Mouse (Mus musculus): ENCODE data around the gene Vps13c. TPM values are rescaled to one million over a fixed set of nuclear protein-coding genes. Genes with fewer than 3 reads are reported as not detected.

Vps13c gene
- total and polyA plus RNA-seq, 3 experiments = 10.8 to 25.7 (median 18.4) TPM

DNA sequence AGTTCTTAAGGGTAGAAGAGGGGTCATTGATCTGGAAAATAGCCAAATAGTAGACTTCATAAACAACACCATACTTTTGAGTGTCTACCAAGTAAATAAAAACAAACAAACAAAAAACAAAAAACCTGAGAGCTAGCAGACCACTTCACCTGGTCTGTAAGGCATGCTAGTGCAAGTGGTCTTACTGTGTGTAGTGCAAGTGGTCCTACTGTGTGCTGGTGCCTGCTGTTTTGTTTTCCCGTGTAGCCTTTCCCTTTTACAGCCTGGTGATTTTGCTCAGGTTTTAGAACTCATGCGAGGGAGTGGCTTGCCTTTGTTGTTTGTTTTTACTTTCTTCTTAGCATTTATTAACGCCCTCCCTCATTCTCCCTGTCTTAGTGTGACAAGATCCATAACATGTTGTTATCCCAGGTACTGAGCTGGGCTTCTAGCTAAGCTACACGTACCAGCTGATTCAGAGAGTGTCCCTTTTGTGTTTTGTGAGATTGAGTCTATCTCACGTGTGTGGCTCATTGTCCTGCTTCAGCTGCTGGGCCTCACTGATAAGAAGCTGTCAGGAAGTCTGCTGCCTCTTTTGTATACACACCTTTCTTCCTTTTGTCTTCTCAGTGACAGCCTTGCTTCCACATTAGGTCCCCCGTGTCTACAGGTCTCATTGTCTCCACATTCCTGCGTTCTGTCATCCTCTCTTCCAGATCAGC lies 34.5 kb downstream of the Vps13c start:
- no peak overlapping the region for H3K27ac ChIP-seq (ENCODE audit: insufficient read depth, low read depth)

DNA sequence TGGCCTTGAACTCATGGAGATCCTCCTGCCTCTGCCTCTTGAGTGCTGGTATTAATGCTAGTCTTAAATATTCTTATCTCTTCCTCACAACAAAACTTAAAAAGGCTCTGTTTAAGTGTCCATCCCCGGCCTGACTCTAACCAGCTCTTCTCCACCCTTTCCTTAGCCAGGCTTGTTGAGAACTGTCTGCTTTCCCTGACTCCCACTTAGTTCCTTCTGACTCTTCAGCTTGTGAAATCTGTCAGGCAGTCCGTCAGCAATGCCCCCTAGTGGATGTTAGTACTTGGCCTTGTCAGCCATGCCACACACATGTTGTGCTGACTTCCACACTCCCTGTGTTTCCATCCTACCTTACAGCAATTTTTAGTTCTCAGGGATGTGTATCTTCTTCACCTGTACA lies 35.1 kb downstream of the Vps13c start:
- Histone ChIP-seq H3K36me3 (replicated peaks in 1 of 2; ENCODE audit: control insufficient read depth in 1 of 2, insufficient read depth in 1 of 2, low read length in 1 of 2) (peaks cover 13 to 41% of the 10 kb centered on the region in 2 experiments), H3K9ac (ENCODE audit: insufficient read depth, low read depth) (no peak overlapping the region), H3K4me1 (ENCODE audit: control insufficient read depth in 1 of 2, insufficient read depth in 2 of 2) (peaks cover 16 to 47% of the 10 kb centered on the region in 2 experiments), H3K27me3 (replicated peaks) (no peaks in the 10 kb centered on the region), H3K27ac (ENCODE audit: insufficient read depth, low read depth) (no peak overlapping the region), H3K79me2 (replicated peaks; ENCODE audit: control insufficient read depth, extremely low read depth, insufficient read depth, poor library complexity, severe bottlenecking) (no peaks in the 10 kb centered on the region), H3K9me3 (replicated peaks; ENCODE audit: low read length) (no peaks in the 10 kb centered on the region), H3K4me2 (ENCODE audit: insufficient read depth, low read depth, poor library complexity, severe bottlenecking) (no peak overlapping the region), H3K4me3 (replicated peaks in 1 of 3; ENCODE audit: low read depth in 2 of 3, low read length in 2 of 3, poor library complexity in 1 of 3) (no peak overlapping the region)
- peak; percentile 44 for DNase-seq (ENCODE audit: extremely low read depth)
- in situ Hi-C loops (cut with MboI; ENCODE audit: low pct_ligation_motif_present, low pct_unique_long_range_greater_than_20kb, low sequenced_read_pairs) = no loop called here
- dilution Hi-C loops (cut with MboI; ENCODE audit: extremely low pct_ligation_motif_present, extremely low pct_unique_long_range_greater_than_20kb, low sequenced_read_pairs) = no loop called here
- TF ChIP-seq SMC3 (IDR thresholded peaks at IDR 0.05; ENCODE audit: low read depth, low read length) (peak; percentile 57), ZMIZ1 (IDR thresholded peaks at IDR 0.05; ENCODE audit: low read depth, low read length) (no peak), RAD21 (IDR thresholded peaks at IDR 0.05; ENCODE audit: low read depth, low read length) (peak; percentile 24), CTCF (conservative IDR thresholded peaks at IDR 0.05 in 1 of 2, IDR thresholded peaks at IDR 0.05 in 1 of 2; ENCODE audit: low read depth in 2 of 2, low read length in 2 of 2) (peak; percentile 46 to 66; a peak in 3 of 4 replicates), MYC (IDR thresholded peaks at IDR 0.05; ENCODE audit: low read depth, low read length) (peak; percentile 50; the same call in 1 of the 2 replicates)

More for the DNA sequence above, 34.5 kb downstream of the Vps13c start:
- peaks cover 22 to 53% of the 10 kb centered on the region in 2 experiments for H3K4me1 ChIP-seq (ENCODE audit: control insufficient read depth in 1 of 2, insufficient read depth in 2 of 2)
- H3K9ac ChIP-seq (ENCODE audit: insufficient read depth, low read depth) = no peak overlapping the region
- dilution Hi-C loops (cut with MboI; ENCODE audit: extremely low pct_ligation_motif_present, extremely low pct_unique_long_range_greater_than_20kb, low sequenced_read_pairs) = no loop called here
- H3K79me2 ChIP-seq (replicated peaks; ENCODE audit: control insufficient read depth, extremely low read depth, insufficient read depth, poor library complexity, severe bottlenecking) = no peaks in the 10 kb centered on the region
- TF ChIP-seq MAFK (IDR thresholded peaks at IDR 0.05; ENCODE audit: insufficient replicate concordance, low read length) (no peak), ZKSCAN1 (IDR thresholded peaks at IDR 0.05; ENCODE audit: borderline replicate concordance, low read depth, low read length) (peak; percentile 90), SIN3A (IDR thresholded peaks at IDR 0.05; ENCODE audit: low read length) (no peak)
- in situ Hi-C loops (cut with MboI; ENCODE audit: low pct_ligation_motif_present, low pct_unique_long_range_greater_than_20kb, low sequenced_read_pairs) = no loop called here
- no peaks in the 10 kb centered on the region for H3K9me3 ChIP-seq (replicated peaks; ENCODE audit: low read length)
- H3K27me3 ChIP-seq (replicated peaks) = no peaks in the 10 kb centered on the region
- DNase-seq (ENCODE audit: extremely low read depth) = no peak
- peaks cover 13 to 46% of the 10 kb centered on the region in 2 experiments for H3K36me3 ChIP-seq (replicated peaks in 1 of 2; ENCODE audit: control insufficient read depth in 1 of 2, insufficient read depth in 1 of 2, low read length in 1 of 2)
- H3K4me3 ChIP-seq (replicated peaks in 1 of 3; ENCODE audit: low read depth in 2 of 3, low read length in 2 of 3, poor library complexity in 1 of 3) = no peak overlapping the region
- no peak overlapping the region for H3K4me2 ChIP-seq (ENCODE audit: insufficient read depth, low read depth, poor library complexity, severe bottlenecking)

DNA sequence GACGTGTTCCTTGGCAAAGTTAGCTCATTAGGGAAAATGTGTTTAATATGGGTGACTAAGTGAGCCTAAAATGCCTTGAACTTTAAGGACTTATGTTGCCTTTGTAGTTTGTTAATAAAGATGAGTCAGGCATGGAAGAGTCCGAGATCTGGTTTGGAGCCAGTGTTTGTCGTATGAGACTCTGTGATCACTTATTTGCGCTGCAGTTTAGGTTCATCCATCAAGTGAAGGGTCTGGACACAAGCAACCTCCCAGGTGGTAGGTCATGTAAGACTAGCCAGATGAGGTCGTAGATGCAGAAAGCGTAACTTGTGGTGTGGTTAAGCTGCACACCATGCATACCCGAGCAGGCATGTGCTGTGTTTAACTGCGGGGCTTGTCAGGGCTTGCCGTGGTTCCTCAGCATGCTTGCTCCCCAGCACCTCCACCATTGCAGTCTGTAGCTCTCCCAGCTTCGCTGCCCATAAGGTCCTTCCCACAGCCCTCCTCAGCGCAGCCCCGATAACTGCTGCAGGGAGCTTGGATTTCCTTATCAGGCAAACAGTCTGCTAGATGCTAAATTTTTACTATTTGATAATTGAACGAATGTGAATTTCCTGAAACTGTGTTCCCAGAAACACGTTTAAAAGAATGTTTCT lies 37.0 kb downstream of the Vps13c start:
- peak overlapping the region; percentile 47 for H3K4me2 ChIP-seq (ENCODE audit: insufficient read depth, low read depth, poor library complexity, severe bottlenecking)
- H3K79me2 ChIP-seq (replicated peaks; ENCODE audit: control insufficient read depth, extremely low read depth, insufficient read depth, poor library complexity, severe bottlenecking) = no peaks in the 10 kb centered on the region
- H3K9me3 ChIP-seq (replicated peaks; ENCODE audit: low read length) = no peaks in the 10 kb centered on the region
- peak overlapping the region in 1 of 3 experiments; percentile 19 for H3K4me3 ChIP-seq (replicated peaks in 1 of 3; ENCODE audit: low read depth in 2 of 3, low read length in 2 of 3, poor library complexity in 1 of 3)
- in situ Hi-C loops (cut with MboI; ENCODE audit: low pct_ligation_motif_present, low pct_unique_long_range_greater_than_20kb, low sequenced_read_pairs) = no loop called here
- H3K27me3 ChIP-seq (replicated peaks) = no peaks in the 10 kb centered on the region
- dilution Hi-C loops (cut with MboI; ENCODE audit: extremely low pct_ligation_motif_present, extremely low pct_unique_long_range_greater_than_20kb, low sequenced_read_pairs) = no loop called here
- H3K27ac ChIP-seq (ENCODE audit: insufficient read depth, low read depth) = peak overlapping the region; percentile 78
- H3K4me1 ChIP-seq (ENCODE audit: control insufficient read depth in 1 of 2, insufficient read depth in 2 of 2) = peaks cover 12 to 35% of the 10 kb centered on the region in 2 experiments
- H3K9ac ChIP-seq (ENCODE audit: insufficient read depth, low read depth) = peak overlapping the region; percentile 40; the same call in 1 of the 2 replicates
- peak; percentile 58 for DNase-seq (ENCODE audit: extremely low read depth)
- H3K36me3 ChIP-seq (replicated peaks in 1 of 2; ENCODE audit: control insufficient read depth in 1 of 2, insufficient read depth in 1 of 2, low read length in 1 of 2) = peaks cover 19 to 56% of the 10 kb centered on the region in 2 experiments
- TF ChIP-seq ELF1 (IDR thresholded peaks at IDR 0.05; ENCODE audit: low read depth, low read length) (peak; percentile 38; the same call in 1 of the 2 replicates), SIN3A (IDR thresholded peaks at IDR 0.05; ENCODE audit: low read length) (no peak), IRF4 (IDR thresholded peaks at IDR 0.05; ENCODE audit: low read depth, low read length) (peak; percentile 76; the same call in 1 of the 2 replicates), MAX (IDR thresholded peaks at IDR 0.05; ENCODE audit: low read length) (peak; percentile 95), MEF2A (IDR thresholded peaks at IDR 0.05; ENCODE audit: borderline replicate concordance, low read depth, low read length) (peak; percentile 83), EP300 (IDR thresholded peaks at IDR 0.05; ENCODE audit: low read length) (peak; percentile 65), BHLHE40 (IDR thresholded peaks at IDR 0.05; ENCODE audit: low read depth, low read length) (peak; percentile 94), TBP (conservative IDR thresholded peaks at IDR 0.05; ENCODE audit: low read depth, low read length) (no peak), POLR2A (IDR thresholded peaks at IDR 0.05; ENCODE audit: low read depth, low read length) (peak; percentile 46), CHD2 (IDR thresholded peaks at IDR 0.05; ENCODE audit: low read length) (no peak), CHD1 (IDR thresholded peaks at IDR 0.05; ENCODE audit: low read depth, low read length) (peak; percentile 98), MAFK (IDR thresholded peaks at IDR 0.05; ENCODE audit: insufficient replicate concordance, low read length) (no peak), PAX5 (IDR thresholded peaks at IDR 0.05; ENCODE audit: low read length) (no peak), TCF12 (IDR thresholded peaks at IDR 0.05; ENCODE audit: low read depth, low read length) (peak; percentile 80; the same call in 1 of the 2 replicates), ETS1 (conservative IDR thresholded peaks at IDR 0.05; ENCODE audit: low read depth, low read length) (peak; percentile 80), MYC (IDR thresholded peaks at IDR 0.05; ENCODE audit: low read depth, low read length) (peak; percentile 99)
